Mouse (Mus musculus): Measurements from ENCODE around the gene Olfr459.

DNA sequence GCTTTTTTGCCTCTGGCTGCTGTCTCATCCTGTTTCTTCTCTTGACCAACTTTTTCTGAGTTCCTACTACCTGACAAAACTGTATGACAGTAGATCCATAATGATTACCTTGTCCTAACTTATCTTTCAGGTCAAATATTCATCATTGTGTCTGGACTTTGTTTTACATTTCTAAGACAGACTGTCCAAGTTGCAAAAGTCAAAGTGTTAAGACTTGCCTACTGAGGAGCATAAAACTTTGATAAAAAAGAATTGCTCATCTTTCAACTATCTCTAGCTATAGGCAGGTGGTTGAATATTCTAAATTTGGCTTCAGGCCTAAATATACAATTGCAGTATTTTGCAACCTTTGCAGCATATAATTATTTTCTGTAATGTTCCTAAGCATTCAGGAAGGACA, 49.1 kb upstream of the Olfr459 start:
- TF ChIP-seq CTCF (IDR thresholded peaks at IDR 0.05; ENCODE audit: extremely low read depth, insufficient read length, insufficient replicate concordance, low read depth, low read length), result no peak
- no peak for TF ChIP-seq POLR2A (IDR thresholded peaks at IDR 0.05; ENCODE audit: low read depth, low read length)

Data from small intestine, adult 2 months (tissue).